Mouse (Mus musculus) natural killer cell, adult 2 months (primary cell): ENCODE results near the gene Hk2.
"Not testable (repeated sequence)": the region's sequence is repeated elsewhere in the genome, so short reads cannot be mapped to it uniquely, and the experiment has no call there.

Source experiments
- DNase-seq, 2 experiments: peaks; one replicate each; pipeline ENCODE4 v3.0.0; 2022; ENCODE audit warnings: low spot score in 2 of 2

Gene Hk2

GRCm38 (mm10) chr6:82689474-82689873 is 84.8 kb downstream of the Hk2 start:
- no peak for DNase-seq

GRCm38 (mm10) chr6:82688586-82688985 is 85.7 kb downstream of the Hk2 start:
- DNase-seq = not testable (repeated sequence)

GRCm38 (mm10) chr6:82684136-82684535 is 90.1 kb downstream of the Hk2 start:
- no peak for DNase-seq

GRCm38 (mm10) chr6:82679286-82679685 is 95.0 kb downstream of the Hk2 start:
- not testable (repeated sequence) for DNase-seq

GRCm38 (mm10) chr6:82677629-82678028 is 96.6 kb downstream of the Hk2 start:
- not testable (repeated sequence) for DNase-seq
